Mouse (Mus musculus): ENCODE results near the gene 2410141K09Rik. TPM values are rescaled to one million over a fixed set of nuclear protein-coding genes. Genes with fewer than 3 reads are reported as not detected.

2410141K09Rik gene
- not detected in 2 replicates for polyA plus RNA-seq (2012; rRNA removed; ENCODE audit: low replicate concordance)

GRCm38 (mm10) chr13:66441018-66441417 is at the start of gene 2410141K09Rik:
Gene 2410141K09Rik (minus strand): TSS chr13:66441118.

Other genes with a start within 250 kb of the 2410141K09Rik start
- not detected in 2 replicates for gene Gm10772, start 213.5 kb downstream of the 2410141K09Rik start, polyA plus RNA-seq (2012; rRNA removed; ENCODE audit: low replicate concordance)

Measured in subcutaneous adipose tissue, adult 2 months (tissue).